Mouse (Mus musculus) lung, postnatal 4 days (tissue): ENCODE measurements around the gene Myof.
A peak's percentile ranks its signal among the peaks of the same experiment; 100 is the strongest.

ENCODE experiments used
- DNase-seq, 2 experiments: peaks; one replicate each; pipeline ENCODE4 v3.0.0; 2021

The Myof gene

GRCm38 (mm10) chr19:38038267-38038666 lies 5.1 kb downstream of the Myof start:
- DNase-seq = peak in 1 of 2 experiments; percentile 63

- DNase-seq = no peak
These were observed 7.6 kb downstream of the Myof start for GRCm38 (mm10) chr19:38035766-38036165.

- no peak for DNase-seq
These were observed 8.7 kb downstream of the Myof start for GRCm38 (mm10) chr19:38034696-38035095.

GRCm38 (mm10) chr19:38033735-38034057 lies 9.7 kb downstream of the Myof start:
- DNase-seq = no peak

GRCm38 (mm10) chr19:38032993-38033734 lies 10.2 kb downstream of the Myof start:
- DNase-seq = no peak

GRCm38 (mm10) chr19:38031144-38031543 lies 12.2 kb downstream of the Myof start:
- DNase-seq = no peak

- peak; percentile 75 to 87 for DNase-seq
These were observed 12.7 kb downstream of the Myof start for GRCm38 (mm10) chr19:38030673-38031137.

- DNase-seq = no peak
These were observed 13.5 kb downstream of the Myof start for GRCm38 (mm10) chr19:38029871-38030270.

- DNase-seq = no peak
These were observed 14.1 kb downstream of the Myof start for GRCm38 (mm10) chr19:38029292-38029691.

- peak; percentile 66 to 73 for DNase-seq
These were observed 15.4 kb downstream of the Myof start for GRCm38 (mm10) chr19:38027881-38028521.

- no peak for DNase-seq
These were observed 16.0 kb downstream of the Myof start for GRCm38 (mm10) chr19:38027389-38027788.

GRCm38 (mm10) chr19:38026211-38026624 lies 17.2 kb downstream of the Myof start:
- peak in 1 of 2 experiments; percentile 45 for DNase-seq

GRCm38 (mm10) chr19:38025254-38026041 lies 17.9 kb downstream of the Myof start:
- peak; percentile 73 to 74 for DNase-seq

- no peak for DNase-seq
These were observed 19.8 kb downstream of the Myof start for GRCm38 (mm10) chr19:38023603-38024002.

GRCm38 (mm10) chr19:38022710-38023109 lies 20.7 kb downstream of the Myof start:
- no peak for DNase-seq

- no peak for DNase-seq
These were observed 27.5 kb downstream of the Myof start for GRCm38 (mm10) chr19:38015873-38016254.

GRCm38 (mm10) chr19:38015180-38015872 lies 28.1 kb downstream of the Myof start:
- DNase-seq = peak; percentile 75 to 91

- DNase-seq = no peak
These were observed 28.9 kb downstream of the Myof start for GRCm38 (mm10) chr19:38014443-38014842.

GRCm38 (mm10) chr19:38011379-38011778 lies 32.0 kb downstream of the Myof start:
- DNase-seq = no peak

- DNase-seq = peak; percentile 57 to 58
These were observed 38.5 kb downstream of the Myof start for GRCm38 (mm10) chr19:38004809-38005380.

GRCm38 (mm10) chr19:38003671-38004521 lies 39.5 kb downstream of the Myof start:
- peak in 1 of 2 experiments; percentile 72 for DNase-seq

- no peak for DNase-seq
These were observed 40.6 kb downstream of the Myof start for GRCm38 (mm10) chr19:38002816-38003215.
